Mouse (Mus musculus) lung, postnatal 0 days (tissue): Measurements from ENCODE around the gene Mrln.

Experiments used
- CTCF ChIP-seq: IDR thresholded peaks from 2 replicates; pipeline ENCODE4 v1.5.1; 2016; ENCODE audit warnings: antibody characterized with exemption, mild to moderate bottlenecking
- EP300 ChIP-seq: IDR thresholded peaks from 2 replicates; pipeline ENCODE4 v1.6.1; 2016; ENCODE audit warnings: antibody characterized with exemption, mild to moderate bottlenecking, control low read depth

DNA sequence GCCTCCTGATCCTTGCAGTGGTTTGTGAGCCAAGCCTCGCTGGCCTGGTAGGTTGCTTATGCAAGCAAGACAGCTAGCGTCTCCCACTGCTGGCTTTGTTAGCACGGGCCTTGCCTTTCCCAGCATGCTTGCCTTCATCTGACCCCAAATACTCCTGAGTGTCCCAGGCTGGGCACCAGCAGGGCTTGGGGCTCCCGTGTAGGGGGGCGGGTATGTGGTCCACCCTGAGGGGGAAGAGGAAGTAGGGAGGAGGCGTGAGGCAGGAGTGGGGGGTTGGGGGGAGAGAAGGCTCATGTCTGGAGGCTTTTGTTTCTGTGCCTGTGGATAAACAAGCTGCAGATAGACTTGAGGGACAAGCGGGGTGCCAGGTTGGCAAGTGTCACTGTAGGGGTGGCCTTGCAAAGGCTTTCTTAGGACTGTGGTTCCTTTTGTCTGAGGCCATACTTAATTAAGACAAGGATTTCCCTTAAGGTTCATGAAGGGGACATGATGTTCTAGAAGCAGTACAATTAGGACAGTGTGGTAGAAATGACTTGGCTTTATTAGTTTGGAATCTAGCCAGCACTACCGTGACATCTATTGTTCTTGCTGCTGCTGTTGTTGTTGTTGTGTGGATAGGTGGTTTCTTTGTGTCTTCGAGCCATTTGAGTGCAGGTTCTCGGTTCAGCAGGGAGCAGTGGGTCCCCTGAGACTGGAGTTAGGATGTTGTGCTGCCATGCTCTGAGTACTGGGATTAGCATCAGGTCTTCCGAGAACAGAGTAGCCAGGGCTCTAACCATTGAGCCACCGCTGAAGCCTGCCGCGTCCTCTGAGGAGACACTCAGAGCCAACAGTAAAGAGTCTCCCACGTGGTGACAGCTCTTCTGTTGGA, 21.0 kb upstream of the Mrln start:
- no peak for TF ChIP-seq CTCF
- TF ChIP-seq EP300: peak; percentile 84
